Mouse (Mus musculus) liver, embryonic 14.5 days (tissue): ENCODE measurements around the gene Klhl29. TPM values are rescaled to one million over a fixed set of nuclear protein-coding genes. Genes with fewer than 3 reads are reported as not detected.

Experiments
- ATAC-seq: fragments of 200-750 bp; cut with Nextera tagmentation; 2 replicates; pipeline ENCODE4 v1.8.0; 2017; ENCODE audit warnings: moderate number of reproducible peaks, mild to moderate bottlenecking, moderate library complexity; ENCODE audit not compliant: insufficient read depth
- DNase-seq, 3 experiments: peaks; one replicate each; pipeline ENCODE4 v3.0.0-alpha.2; 2012 to 2013; ENCODE audit warnings: low read depth in 3 of 3, low spot score in 3 of 3
- H3K27ac ChIP-seq: fragments of 300-500 bp; sonication (generic); 2 replicates; pipeline ENCODE4 v1.5.1; 2014; ENCODE audit warnings: moderate library complexity, mild to moderate bottlenecking, control low read depth, inconsistent platforms
- H3K27me3 ChIP-seq: fragments of 300-500 bp; sonication (generic); 2 replicates; pipeline ENCODE4 v1.6.1; 2014; ENCODE audit warnings: mild to moderate bottlenecking, low read length, moderate library complexity; ENCODE audit not compliant: control insufficient read depth, insufficient read depth
- H3K36me3 ChIP-seq: fragments of 300-500 bp; sonication (generic); replicated peaks from 2 replicates; pipeline ENCODE4 v1.6.1; 2014; ENCODE audit warnings: low read depth; ENCODE audit not compliant: control insufficient read depth, insufficient read depth
- H3K4me1 ChIP-seq, 2 experiments: fragments of 200-500 bp in 1 of 2; fragments of 300-500 bp in 1 of 2; sonication (generic) in 1 of 2; replicated peaks; 2 replicates each; pipeline ENCODE4 v1.6.1; 2012 to 2014; ENCODE audit warnings: antibody characterized with exemption in 1 of 2, inconsistent platforms in 1 of 2, low read length in 1 of 2; ENCODE audit not compliant: control insufficient read depth in 2 of 2, insufficient read depth in 2 of 2
- H3K4me2 ChIP-seq: fragments of 300-500 bp; sonication (generic); 2 replicates; pipeline ENCODE4 v1.6.1; 2014; ENCODE audit warnings: low read depth, mild to moderate bottlenecking, control low read depth, moderate library complexity
- H3K4me3 ChIP-seq, 2 experiments: fragments of 200-500 bp in 1 of 2; fragments of 300-500 bp in 1 of 2; sonication (generic) in 1 of 2; 2 replicates each; pipeline ENCODE4 v1.5.1; 2012 to 2014; ENCODE audit warnings: low read depth in 2 of 2, low read length in 2 of 2, mild to moderate bottlenecking in 2 of 2, control low read depth in 1 of 2, inconsistent platforms in 1 of 2, moderate library complexity in 1 of 2; ENCODE audit not compliant: insufficient read depth in 1 of 2
- H3K9ac ChIP-seq: fragments of 300-500 bp; sonication (generic); replicated peaks from 2 replicates; pipeline ENCODE4 v1.6.1; 2014; ENCODE audit warnings: mild to moderate bottlenecking, control low read depth, moderate library complexity
- H3K9me3 ChIP-seq: fragments of 300-500 bp; sonication (generic); 2 replicates; pipeline ENCODE4 v1.6.1; 2016; ENCODE audit warnings: low read length, mixed read lengths; ENCODE audit not compliant: control insufficient read depth
- CTCF ChIP-seq: IDR thresholded peaks from 2 replicates; pipeline ENCODE4 v1.5.1; 2016; ENCODE audit warnings: antibody characterized with exemption, low read depth, control low read depth
- EP300 ChIP-seq: IDR thresholded peaks from 2 replicates; pipeline ENCODE4 v1.6.1; 2016; ENCODE audit warnings: antibody characterized with exemption, low read depth
- WGBS: fragments of 180-500 bp; shearing (Covaris S2); extraction: QIAGEN DNeasy Blood & Tissue Kit; methylation state at CpG from one replicate; pipeline ENCODE4 v1.1.7; 2014; ENCODE audit not compliant: insufficient replicate concordance; 5-methylcytosine and 5-hydroxymethylcytosine counted together
- polyA plus RNA-seq, 2 experiments: library from polyadenylated mRNA; depleted of rRNA in 1 of 2; stranded (reverse) in 1 of 2; unstranded in 1 of 2; fragments of >200 nt; fragmentation: Nextera tagmentation in 1 of 2; extraction: Ambion mirVana in 1 of 2; gene quantifications; 2 replicates each; pipeline versions ENCODE4 v1.2.1 to v1.2.3; 2012 to 2014

Gene Klhl29
- polyA plus RNA-seq, 2 experiments: 0.06 to 0.11 TPM

DNA sequence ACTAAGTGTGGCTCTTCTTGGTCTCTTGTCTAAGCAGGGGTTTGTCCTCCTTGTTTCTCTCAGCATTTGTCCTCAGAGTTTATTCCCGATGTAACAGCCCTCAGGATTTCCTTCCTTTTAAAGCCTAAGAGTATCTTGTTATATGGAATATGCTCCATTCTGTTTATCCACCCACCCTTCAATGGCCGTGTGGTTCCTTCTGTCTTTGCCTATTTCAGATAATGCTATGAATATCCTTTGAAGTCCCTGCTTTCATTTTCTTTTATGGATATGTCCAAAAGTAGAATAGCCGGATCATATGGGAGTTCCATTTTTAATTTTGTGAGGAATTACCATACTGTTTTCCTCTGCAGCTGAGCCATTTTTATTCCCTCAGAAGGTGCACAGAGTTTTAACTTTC lies 305.4 kb downstream of the Klhl29 start:
- H3K27ac ChIP-seq: no peak overlapping the region
- H3K4me2 ChIP-seq: no peak overlapping the region
- H3K9ac ChIP-seq: no peak overlapping the region
- no peaks in the 10 kb centered on the region for H3K9me3 ChIP-seq
- H3K36me3 ChIP-seq: no peaks in the 10 kb centered on the region
- ATAC-seq (no peak), DNase-seq (no peak)
- TF ChIP-seq EP300 (no peak), CTCF (no peak)
- no peak overlapping the region for H3K4me3 ChIP-seq
- no peaks in the 10 kb centered on the region for H3K4me1 ChIP-seq
- no peaks in the 10 kb centered on the region for H3K27me3 ChIP-seq
- 62% methylated on average over 3 of the region's 3 CpGs for WGBS

DNA sequence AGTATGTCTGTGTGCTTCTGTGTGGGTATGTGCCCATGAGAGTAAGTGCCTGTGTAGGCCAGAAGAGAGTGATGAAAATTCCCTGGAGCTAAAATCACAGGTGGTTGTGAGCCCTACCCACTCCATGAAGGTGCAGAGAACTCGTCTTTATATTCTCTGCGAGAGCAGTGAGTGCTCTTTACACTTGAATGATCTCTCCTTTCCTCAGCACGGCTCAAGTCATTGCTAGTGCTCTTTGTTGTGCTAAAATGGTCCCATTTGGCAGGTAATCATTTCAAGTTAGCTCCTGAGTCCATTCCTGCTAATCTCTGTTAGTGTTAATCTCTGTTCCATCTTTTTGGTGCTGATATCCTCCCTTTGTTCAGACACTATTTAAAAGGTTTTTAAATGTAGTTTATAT lies 307.9 kb downstream of the Klhl29 start:
- Histone ChIP-seq H3K27me3 (no peaks in the 10 kb centered on the region), H3K4me2 (no peak overlapping the region), H3K9me3 (no peaks in the 10 kb centered on the region), H3K36me3 (no peaks in the 10 kb centered on the region), H3K27ac (no peak overlapping the region), H3K4me3 (no peak overlapping the region), H3K4me1 (no peaks in the 10 kb centered on the region), H3K9ac (no peak overlapping the region)
- 29% methylated on average over 3 of the region's 3 CpGs for WGBS
- TF ChIP-seq EP300 (no peak), CTCF (no peak)
- ATAC-seq: no peak
- no peak for DNase-seq

DNA sequence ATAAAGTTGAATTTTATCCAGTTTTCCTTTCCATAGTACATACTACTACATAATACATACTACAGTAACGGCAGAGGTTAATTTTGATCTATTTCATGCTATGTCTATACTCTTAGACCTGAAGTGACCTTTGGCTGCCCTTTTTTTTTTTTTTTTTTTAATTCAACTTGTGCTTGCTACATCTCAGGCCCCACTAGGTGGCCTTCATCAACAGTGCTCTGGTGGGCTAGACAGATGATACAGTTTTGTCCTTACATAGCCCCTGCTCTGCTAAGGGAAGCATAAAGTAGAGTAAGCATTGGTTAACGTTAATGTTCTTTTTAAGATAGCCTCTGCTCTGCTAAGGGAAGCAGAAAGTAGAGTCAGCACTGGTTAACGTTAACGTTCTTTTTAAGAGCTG lies 327.4 kb downstream of the Klhl29 start:
- Histone ChIP-seq H3K4me2 (no peak overlapping the region), H3K4me3 (no peak overlapping the region), H3K4me1 (no peaks in the 10 kb centered on the region), H3K9me3 (peaks cover 12% of the 10 kb centered on the region), H3K9ac (no peak overlapping the region), H3K36me3 (no peaks in the 10 kb centered on the region; the same call in 1 of the 2 replicates), H3K27me3 (no peaks in the 10 kb centered on the region), H3K27ac (no peak overlapping the region)
- WGBS: 90% methylated on average over 4 of the region's 4 CpGs
- ATAC-seq (no peak), DNase-seq (no peak)
- TF ChIP-seq CTCF: no peak
- no peak for TF ChIP-seq EP300

DNA sequence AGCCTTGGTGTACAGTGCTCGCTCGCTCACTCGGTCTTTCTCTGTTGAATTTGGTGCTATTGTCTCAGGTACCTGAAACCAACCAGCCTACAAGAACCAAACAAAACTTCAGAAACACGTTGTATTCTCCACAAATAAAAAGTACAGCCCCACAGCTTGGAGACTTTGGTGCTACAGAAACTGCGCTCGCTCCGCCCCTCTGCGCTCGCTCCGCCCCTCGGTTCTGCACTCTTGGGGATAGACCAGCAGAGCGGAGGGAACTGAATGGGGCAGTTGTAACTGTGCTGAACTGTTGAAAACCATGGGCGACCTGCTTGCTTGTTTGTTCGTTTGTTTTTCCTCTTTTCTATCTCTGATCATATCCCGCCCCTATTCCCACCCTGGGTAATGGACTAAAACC lies 331.3 kb downstream of the Klhl29 start:
- 90% methylated on average over 15 of the region's 15 CpGs for WGBS
- TF ChIP-seq CTCF: no peak
- no peak for TF ChIP-seq EP300
- Histone ChIP-seq H3K27ac (no peak overlapping the region), H3K36me3 (no peaks in the 10 kb centered on the region; the same call in 1 of the 2 replicates), H3K9me3 (no peaks in the 10 kb centered on the region), H3K4me3 (no peak overlapping the region), H3K4me2 (no peak overlapping the region), H3K4me1 (no peaks in the 10 kb centered on the region), H3K27me3 (no peaks in the 10 kb centered on the region), H3K9ac (no peak overlapping the region)
- DNase-seq (no peak), ATAC-seq (no peak)

DNA sequence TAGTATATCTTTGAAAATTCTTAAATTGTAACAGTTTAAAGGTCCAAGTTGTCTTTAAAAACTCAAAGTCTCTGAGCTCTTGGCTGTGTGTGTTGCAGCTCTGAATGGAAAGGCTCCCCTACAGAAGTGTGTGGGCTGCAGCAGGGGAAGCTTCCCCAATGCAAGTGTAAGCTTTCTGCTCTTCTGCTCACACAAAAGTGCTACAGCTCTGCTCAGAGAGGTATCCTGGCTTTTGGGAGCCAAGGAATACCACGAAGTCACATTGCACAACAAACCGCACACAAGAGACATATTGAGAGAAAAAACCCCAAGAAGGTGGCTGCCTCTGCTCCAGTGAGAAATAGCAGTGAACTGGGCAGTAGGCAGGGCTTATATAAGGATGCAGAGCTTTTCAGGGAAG lies 337.5 kb downstream of the Klhl29 start:
- H3K36me3 ChIP-seq: peaks cover 14% of the 10 kb centered on the region
- H3K27ac ChIP-seq: no peak overlapping the region
- TF ChIP-seq EP300 (no peak), CTCF (no peak)
- 92% methylated on average over 2 of the region's 2 CpGs for WGBS
- H3K9ac ChIP-seq: no peak overlapping the region
- no peak overlapping the region for H3K4me2 ChIP-seq
- no peaks in the 10 kb centered on the region for H3K9me3 ChIP-seq
- no peak overlapping the region for H3K4me3 ChIP-seq
- ATAC-seq (no peak), DNase-seq (no peak)
- no peaks in the 10 kb centered on the region for H3K27me3 ChIP-seq
- no peaks in the 10 kb centered on the region for H3K4me1 ChIP-seq
